Mouse (Mus musculus) kidney, postnatal 0 days (tissue): ENCODE measurements around the gene Fbxo28. TPM values are rescaled to one million over a fixed set of nuclear protein-coding genes. Genes with fewer than 3 reads are reported as not detected.

Source experiments
- ATAC-seq: fragments of 200-750 bp; cut with Nextera tagmentation; replicated peaks from 2 replicates; pipeline ENCODE4 v1.8.0; 2017; ENCODE audit warnings: low read depth, moderate number of reproducible peaks, moderate TSS enrichment, moderate library complexity; ENCODE audit not compliant: low FRiP score
- DNase-seq: peaks from one replicate; pipeline ENCODE4 v3.0.0-alpha.2; 2016; ENCODE audit warnings: low spot score
- H3K27ac ChIP-seq: fragments of 300-500 bp; sonication (generic); 2 replicates; pipeline ENCODE4 v1.5.1; 2014; ENCODE audit warnings: mild to moderate bottlenecking
- H3K27me3 ChIP-seq: fragments of 300-500 bp; sonication (generic); 2 replicates; pipeline ENCODE4 v1.6.1; 2014; ENCODE audit warnings: low read length, mixed read lengths; ENCODE audit not compliant: insufficient read depth
- H3K36me3 ChIP-seq: fragments of 300-500 bp; sonication (generic); 2 replicates; pipeline ENCODE4 v1.6.1; 2014; ENCODE audit warnings: low read length, mixed read lengths; ENCODE audit not compliant: insufficient read depth
- H3K4me1 ChIP-seq: fragments of 300-500 bp; sonication (generic); replicated peaks from 2 replicates; pipeline ENCODE4 v1.6.1; 2014; ENCODE audit warnings: antibody characterized with exemption, low read length, mixed read lengths; ENCODE audit not compliant: insufficient read depth
- H3K4me2 ChIP-seq: fragments of 300-500 bp; sonication (generic); 2 replicates; pipeline ENCODE4 v1.6.1; 2014; ENCODE audit warnings: mild to moderate bottlenecking, low read length, moderate library complexity, mixed read lengths
- H3K4me3 ChIP-seq: fragments of 300-500 bp; sonication (generic); replicated peaks from 2 replicates; pipeline ENCODE4 v1.5.1; 2014; ENCODE audit warnings: low read depth, low read length
- H3K9ac ChIP-seq: fragments of 300-500 bp; sonication (generic); 2 replicates; pipeline ENCODE4 v1.6.1; 2014; ENCODE audit warnings: low read depth, low read length
- H3K9me3 ChIP-seq: fragments of 300-500 bp; sonication (generic); replicated peaks from 2 replicates; pipeline ENCODE4 v1.6.1; 2016; ENCODE audit warnings: low read length, inconsistent platforms, mixed read lengths
- CTCF ChIP-seq: IDR thresholded peaks from 2 replicates; pipeline ENCODE4 v1.5.1; 2016; ENCODE audit warnings: antibody characterized with exemption, low read depth, mild to moderate bottlenecking, moderate library complexity
- WGBS: fragments of 180-500 bp; shearing (Covaris S2); extraction: QIAGEN DNeasy Blood & Tissue Kit; methylation state at CpG from one replicate; pipeline ENCODE4 v1.1.7; 2014; 5-methylcytosine and 5-hydroxymethylcytosine counted together
- polyA plus RNA-seq: library from polyadenylated mRNA; unstranded; fragments of >200 nt; fragmentation: Nextera tagmentation; extraction: Ambion mirVana; gene quantifications from 2 replicates; pipeline ENCODE4 v1.2.1, GENCODE M21; 2015

Gene Fbxo28
- polyA plus RNA-seq, 1 experiment from 2014 or later = 17.1 TPM

DNA sequence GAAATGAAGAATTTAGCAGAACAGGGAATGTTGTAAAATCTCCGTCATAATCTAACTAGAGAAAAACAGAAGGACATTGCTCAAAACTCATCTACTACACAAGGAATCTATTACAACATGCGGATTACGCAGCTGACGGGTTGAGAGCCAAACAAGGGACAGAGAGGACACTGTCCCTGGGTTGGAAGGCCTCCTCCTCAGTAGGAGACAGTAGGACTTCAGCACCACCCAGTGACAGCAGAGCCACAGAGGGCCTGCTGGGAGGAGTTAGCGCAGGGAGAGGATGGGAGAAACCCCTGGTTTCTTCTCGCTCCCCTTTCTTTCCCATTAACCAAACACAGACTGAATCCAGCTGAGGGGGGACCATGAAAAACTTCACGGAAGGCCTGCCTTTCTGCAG, 53.6 kb downstream of the Fbxo28 start:
- peak; percentile 63 for DNase-seq
- no peak overlapping the region for H3K27ac ChIP-seq
- 55% methylated on average over 7 of the region's 7 CpGs for WGBS
- no peaks in the 10 kb centered on the region for H3K9me3 ChIP-seq
- no peak overlapping the region for H3K4me2 ChIP-seq
- no peaks in the 10 kb centered on the region for H3K27me3 ChIP-seq
- TF ChIP-seq CTCF = peak; percentile 48; the same call in 1 of the 2 replicates
- H3K4me3 ChIP-seq = no peak overlapping the region
- no peaks in the 10 kb centered on the region for H3K36me3 ChIP-seq
- no peak for ATAC-seq
- H3K9ac ChIP-seq = no peak overlapping the region
- 0 out of 2 replicates have a peak, but pooled peaks cover 3% of the 10 kb centered on the region for H3K4me1 ChIP-seq

DNA sequence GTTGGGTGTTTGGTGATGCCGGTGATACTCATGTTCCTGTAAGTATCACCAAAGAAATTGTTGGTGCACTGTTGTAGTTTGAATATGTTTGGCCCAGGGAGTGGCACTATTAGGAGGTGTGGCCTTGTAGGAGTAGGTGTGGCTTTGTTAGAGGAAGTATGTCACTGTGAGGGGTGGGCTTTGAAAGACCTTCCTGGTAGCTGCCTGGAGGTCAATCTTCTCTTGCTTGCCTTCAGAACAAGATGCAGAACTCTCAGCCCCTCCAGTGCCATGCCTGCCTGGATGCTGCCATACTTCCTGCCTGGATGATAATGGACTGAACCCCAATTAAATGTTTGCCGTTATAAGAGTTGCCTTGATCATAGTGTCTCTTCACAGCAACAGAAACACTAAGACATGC, 56.6 kb downstream of the Fbxo28 start:
- H3K4me3 ChIP-seq = no peak overlapping the region
- WGBS = 88% methylated on average over 2 of the region's 2 CpGs
- H3K36me3 ChIP-seq = no peaks in the 10 kb centered on the region
- TF ChIP-seq CTCF = no peak
- H3K4me2 ChIP-seq = no peak overlapping the region
- no peaks in the 10 kb centered on the region for H3K27me3 ChIP-seq
- ATAC-seq (no peak), DNase-seq (no peak)
- no peak overlapping the region for H3K9ac ChIP-seq
- no peak overlapping the region for H3K27ac ChIP-seq
- H3K4me1 ChIP-seq = peaks cover 15% of the 10 kb centered on the region
- H3K9me3 ChIP-seq = no peaks in the 10 kb centered on the region

DNA sequence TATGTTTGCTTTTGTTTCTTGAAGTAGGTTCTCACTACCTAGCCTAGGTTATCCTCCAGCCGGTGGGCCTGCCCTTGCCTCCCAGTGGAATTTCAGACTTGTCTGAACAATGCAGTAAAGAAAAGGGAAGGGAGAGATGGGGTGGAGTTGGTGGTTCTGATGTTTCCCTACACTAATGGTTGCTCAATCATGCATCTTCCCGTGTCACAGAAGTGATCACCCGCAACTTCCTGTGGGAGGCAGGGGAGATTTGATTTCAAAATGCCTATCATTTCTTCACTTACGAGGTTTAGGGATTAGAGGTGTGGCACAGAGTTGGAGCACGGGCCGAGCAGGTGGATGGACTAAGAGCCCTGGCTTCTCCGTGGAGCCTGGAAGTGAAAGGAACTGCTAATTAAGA, 58.2 kb downstream of the Fbxo28 start:
- ATAC-seq = no peak
- H3K4me2 ChIP-seq = peak overlapping the region; percentile 83
- 28% methylated on average over 7 of the region's 7 CpGs for WGBS
- H3K4me1 ChIP-seq = peaks cover 15% of the 10 kb centered on the region
- H3K27ac ChIP-seq = peak overlapping the region; percentile 93; the same call in 1 of the 2 replicates
- TF ChIP-seq CTCF = no peak
- H3K9me3 ChIP-seq = no peaks in the 10 kb centered on the region
- peaks cover 10% of the 10 kb centered on the region; the same call in 1 of the 2 replicates for H3K36me3 ChIP-seq
- peak; percentile 46 for DNase-seq
- H3K27me3 ChIP-seq = no peaks in the 10 kb centered on the region
- H3K9ac ChIP-seq = 0 out of 2 replicates have a peak overlapping the region, but pooled peaks have one; percentile 90
- peak overlapping the region; percentile 81 for H3K4me3 ChIP-seq

- WGBS = 1% methylated on average over 94 of the region's 94 CpGs
- TF ChIP-seq CTCF = no peak
- peak within 1 kb of the TSS; percentile 83 for H3K4me2 ChIP-seq
- peaks cover 15% of the 10 kb centered on the region for H3K4me1 ChIP-seq
- DNase-seq (peak; percentile 91), ATAC-seq (peak; percentile 88)
- no peaks in the 10 kb centered on the region for H3K9me3 ChIP-seq
- peak within 1 kb of the TSS; percentile 90 for H3K9ac ChIP-seq
- H3K4me3 ChIP-seq = peak within 1 kb of the TSS; percentile 81
- H3K27ac ChIP-seq = peak within 1 kb of the TSS; percentile 93
- peaks cover 14% of the 10 kb centered on the region for H3K36me3 ChIP-seq
- H3K27me3 ChIP-seq = no peaks in the 10 kb centered on the region
Measured at GRCm38 (mm10) chr1:182282091-182283075, 59.0 kb downstream of the Fbxo28 start, which contains the start of gene Degs1. Gene Degs1 (minus strand): TSS chr1:182282804.

DNA sequence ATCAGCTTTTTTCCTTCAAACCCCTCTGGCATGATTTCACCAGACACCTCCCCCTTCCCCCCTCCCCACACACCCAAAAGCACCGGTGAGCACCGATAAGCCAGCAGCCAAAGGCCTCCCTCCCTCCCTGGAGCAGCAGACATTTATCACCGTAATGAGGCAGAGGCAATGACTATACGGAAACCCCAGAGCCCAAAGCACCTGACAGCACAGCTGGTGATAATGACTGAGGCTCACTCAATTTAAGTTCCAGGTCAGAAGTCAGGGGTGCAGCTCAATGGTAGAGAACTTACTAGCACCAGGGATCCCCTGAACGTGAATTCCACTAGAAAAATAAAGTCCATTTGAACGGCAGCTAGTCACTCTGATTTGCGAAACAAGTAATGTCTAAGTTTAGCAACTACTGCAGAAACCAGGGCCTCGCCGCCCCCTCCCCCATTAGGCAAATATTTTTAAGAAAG, 60.1 kb downstream of the Fbxo28 start:
- ATAC-seq (no peak), DNase-seq (peak; percentile 46)
- H3K4me1 ChIP-seq = peaks cover 15% of the 10 kb centered on the region
- H3K27me3 ChIP-seq = no peaks in the 10 kb centered on the region
- H3K9me3 ChIP-seq = no peaks in the 10 kb centered on the region
- H3K4me3 ChIP-seq = peak overlapping the region; percentile 81
- WGBS = 18% methylated on average over 9 of the region's 9 CpGs
- TF ChIP-seq CTCF = no peak
- H3K9ac ChIP-seq = peak overlapping the region; percentile 37; the same call in 1 of the 2 replicates
- H3K36me3 ChIP-seq = peaks cover 14% of the 10 kb centered on the region
- no peak overlapping the region for H3K27ac ChIP-seq
- peak overlapping the region; percentile 83 for H3K4me2 ChIP-seq

DNA sequence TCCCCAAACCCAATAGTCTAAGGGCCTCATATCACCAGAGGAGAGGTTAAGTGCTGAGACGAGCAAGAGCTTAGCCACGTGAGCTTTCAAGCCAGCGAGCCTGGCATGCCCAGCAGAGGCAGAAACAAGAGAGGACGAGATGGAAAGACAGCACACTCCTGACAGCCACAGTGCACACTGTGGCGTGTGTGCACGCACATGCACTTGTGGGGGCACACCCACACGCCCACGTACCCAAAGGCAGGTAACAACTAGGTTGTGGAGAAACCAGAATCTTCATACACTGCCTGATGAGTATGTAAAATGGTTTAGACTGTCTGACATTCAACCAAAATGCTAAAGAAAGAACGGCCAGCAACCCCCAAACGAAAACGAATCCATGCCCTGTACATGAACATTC, 60.9 kb downstream of the Fbxo28 start:
- no peak overlapping the region for H3K4me3 ChIP-seq
- H3K4me1 ChIP-seq = peaks cover 15% of the 10 kb centered on the region
- TF ChIP-seq CTCF = no peak
- no peak overlapping the region for H3K27ac ChIP-seq
- ATAC-seq (no peak), DNase-seq (peak; percentile 14)
- peaks cover 18% of the 10 kb centered on the region for H3K36me3 ChIP-seq
- 44% methylated on average over 11 of the region's 11 CpGs for WGBS
- no peak overlapping the region for H3K9ac ChIP-seq
- H3K4me2 ChIP-seq = peak overlapping the region; percentile 83
- no peaks in the 10 kb centered on the region for H3K9me3 ChIP-seq
- H3K27me3 ChIP-seq = no peaks in the 10 kb centered on the region
